Mouse (Mus musculus) c-Kit-negative CD71-positive TER-119-positive erythroid progenitor cells, embryonic 14.5 days (primary cell): ENCODE measurements around the gene Ercc6l.

ENCODE experiments used
- DNase-seq: peaks from one replicate; pipeline ENCODE4 v3.0.0-alpha.2; 2013; ENCODE audit warnings: low read depth, low spot score

Ercc6l gene

DNA sequence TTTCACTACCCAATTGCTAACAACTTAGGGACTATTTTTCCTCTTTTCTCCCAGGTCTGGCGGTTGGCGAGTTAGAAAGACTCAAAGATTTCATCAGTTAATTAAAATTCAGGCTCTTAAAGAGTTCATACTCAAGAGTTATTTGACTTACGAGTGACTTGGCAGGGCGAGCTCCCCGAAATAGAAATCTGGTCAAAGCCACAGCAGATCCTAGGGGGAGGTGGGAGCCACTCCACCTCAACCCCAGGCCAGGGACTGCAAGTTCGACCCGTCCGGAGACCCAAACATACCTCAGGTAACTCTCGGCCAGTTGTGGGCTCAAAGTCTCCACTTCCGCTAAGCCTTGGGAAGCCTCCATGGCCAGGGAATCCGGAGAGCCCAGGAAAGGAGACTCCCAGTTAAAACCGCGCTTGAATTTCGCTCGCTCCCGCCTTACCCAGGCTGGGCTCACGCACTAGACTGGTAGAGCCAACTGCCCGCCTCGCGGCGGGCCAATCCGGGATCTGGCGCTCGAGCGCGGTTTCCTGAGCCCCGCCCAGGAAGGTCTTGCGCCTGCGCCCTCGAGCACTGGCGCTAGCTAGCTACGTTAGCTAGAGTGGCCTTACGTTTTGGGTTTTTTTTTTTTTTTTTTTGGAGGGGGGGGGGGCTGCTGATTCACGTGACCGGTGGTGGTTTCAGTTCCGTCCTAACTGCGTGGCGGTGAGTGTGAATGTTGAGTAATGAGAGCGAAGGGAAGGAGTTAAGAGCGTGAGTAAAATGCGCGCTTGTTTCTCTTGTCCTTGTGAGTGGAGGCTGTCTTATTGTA is at the start of gene Ercc6l:
Gene Ercc6l (minus strand): TSS at position 474 of the 805 bp plus-strand sequence.
- peak; percentile 78 for DNase-seq

DNA sequence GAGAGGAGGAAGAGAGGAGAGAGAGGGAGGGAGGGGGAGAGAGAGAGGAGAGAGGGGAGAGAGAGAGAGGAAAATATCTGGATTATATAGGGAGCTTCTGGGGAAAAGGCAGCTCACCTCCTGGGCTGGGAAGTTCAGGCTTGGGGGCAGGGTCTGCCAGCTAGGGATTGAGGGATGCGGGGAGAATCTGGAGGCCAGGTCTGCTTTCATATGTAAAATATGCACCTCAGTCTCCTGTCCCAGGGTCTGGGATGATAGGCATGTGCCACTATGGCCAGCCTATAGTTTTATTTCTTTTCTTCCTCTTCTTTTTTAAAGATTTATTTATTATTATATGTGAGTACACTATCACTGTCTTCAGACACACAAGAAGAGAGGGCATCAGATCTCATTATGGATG is 33.9 kb upstream of the Ercc6l start:
- DNase-seq, result no peak

DNA sequence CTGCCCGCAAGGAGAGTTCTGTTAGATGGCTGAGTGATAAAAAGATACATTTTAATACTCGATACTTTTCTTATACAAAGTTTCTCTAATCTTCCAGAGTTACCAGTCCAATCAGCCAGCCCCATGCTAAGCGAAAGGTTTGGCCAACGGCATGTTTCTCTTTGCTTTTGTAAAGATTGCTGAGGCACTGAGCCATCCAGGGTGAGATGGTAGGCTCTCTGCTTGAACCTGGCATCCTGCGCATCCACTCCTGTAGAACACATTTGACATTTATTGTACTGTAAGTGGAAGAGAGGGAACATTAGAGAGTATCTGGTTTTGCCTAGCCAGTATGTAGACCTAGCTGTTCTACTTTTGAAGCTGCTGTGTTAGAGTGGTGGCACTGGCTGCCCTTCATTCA is 32.7 kb upstream of the Ercc6l start:
- DNase-seq, result no peak

DNA sequence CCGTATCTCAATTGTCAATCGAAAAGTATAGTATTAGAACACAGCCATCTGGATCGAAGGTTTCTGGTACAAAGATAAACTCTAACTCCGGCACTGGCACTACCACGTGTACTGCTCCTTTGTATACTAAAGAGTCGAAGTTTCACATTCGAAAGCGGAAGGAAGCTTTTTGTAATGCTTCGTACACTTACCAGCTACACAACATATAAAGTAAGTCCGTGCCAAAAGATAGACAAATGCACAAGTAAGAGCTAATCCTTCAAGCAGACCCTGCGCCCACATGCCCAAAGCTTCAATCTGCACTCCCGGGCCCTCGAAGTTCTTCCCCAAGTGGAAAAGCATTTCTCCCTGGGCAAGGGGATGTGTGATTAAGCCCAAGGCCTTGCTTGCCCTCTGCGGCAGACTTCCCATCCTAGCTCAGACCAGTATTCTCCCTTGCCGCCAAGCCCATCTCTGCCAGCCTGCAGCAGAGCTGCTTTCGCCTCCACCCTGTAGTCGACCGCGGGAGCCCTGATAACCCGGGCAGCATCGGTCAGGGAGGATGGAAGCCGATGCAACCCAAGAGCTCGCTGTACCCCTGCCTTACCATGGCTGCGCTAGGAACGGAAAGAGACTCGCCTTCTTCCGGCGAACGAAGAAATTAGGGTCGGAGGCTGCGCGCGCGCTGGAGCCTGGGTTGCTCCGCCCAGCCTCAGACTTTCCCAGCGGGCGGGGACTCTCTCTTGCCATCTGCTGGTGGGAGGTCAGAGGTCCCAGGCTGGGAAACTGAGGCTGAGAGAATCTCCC is 32.0 kb upstream of the Ercc6l start, which contains the start of gene Rps4x:
Gene Rps4x (minus strand): TSS at position 683 of the 786 bp plus-strand sequence.
- DNase-seq, result peak; percentile 44

DNA sequence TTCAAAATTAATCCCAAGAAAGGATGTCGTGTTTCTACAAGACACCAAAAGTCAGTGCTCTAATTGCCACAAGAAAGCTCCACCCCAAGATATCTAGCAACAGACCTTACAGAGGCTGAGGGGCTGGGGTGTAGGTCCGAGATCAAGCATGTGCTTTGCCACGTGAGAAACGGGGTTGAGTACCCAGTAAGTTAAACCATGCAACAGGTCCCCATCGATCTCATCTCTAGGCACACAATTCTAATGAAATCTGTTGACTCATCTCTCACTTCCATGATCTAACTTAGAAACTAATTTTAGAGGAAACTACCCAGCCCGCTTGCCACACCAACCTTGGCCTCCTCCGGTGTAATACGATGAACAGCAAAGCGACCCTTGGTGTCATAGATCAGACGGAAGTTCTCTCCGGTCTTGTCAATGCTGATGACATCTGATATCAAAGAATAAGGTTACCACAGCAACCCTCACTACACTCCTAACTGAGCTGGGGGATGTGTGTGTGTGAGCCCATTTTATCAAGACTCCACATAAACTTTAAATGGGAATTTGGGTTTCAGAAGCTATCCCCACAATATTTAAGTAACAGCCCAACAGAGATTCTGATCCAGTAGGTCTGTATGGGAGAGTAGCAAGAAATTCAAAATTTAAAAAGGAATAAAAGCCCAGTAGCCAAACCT is 30.3 kb upstream of the Ercc6l start:
- no peak for DNase-seq

DNA sequence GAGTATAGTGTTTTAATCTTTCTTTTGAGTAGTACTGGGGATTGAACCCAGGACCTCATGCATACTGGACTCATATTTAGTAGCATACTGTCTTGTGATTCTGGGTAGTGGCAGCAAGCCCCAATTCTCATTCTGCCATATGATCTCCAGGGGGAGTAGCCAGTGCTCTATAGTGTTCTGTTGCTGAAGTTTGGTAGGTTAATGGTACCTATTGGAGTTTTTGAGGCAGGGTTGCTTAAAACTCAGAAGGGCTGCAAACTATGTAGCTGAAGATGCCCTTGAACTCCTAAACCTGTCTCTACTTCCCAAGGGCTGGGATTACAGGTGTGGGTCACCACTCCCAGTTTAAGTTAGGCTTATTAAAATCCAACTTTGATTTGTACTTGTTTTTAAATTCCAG is 25.7 kb upstream of the Ercc6l start:
- DNase-seq, result no peak

DNA sequence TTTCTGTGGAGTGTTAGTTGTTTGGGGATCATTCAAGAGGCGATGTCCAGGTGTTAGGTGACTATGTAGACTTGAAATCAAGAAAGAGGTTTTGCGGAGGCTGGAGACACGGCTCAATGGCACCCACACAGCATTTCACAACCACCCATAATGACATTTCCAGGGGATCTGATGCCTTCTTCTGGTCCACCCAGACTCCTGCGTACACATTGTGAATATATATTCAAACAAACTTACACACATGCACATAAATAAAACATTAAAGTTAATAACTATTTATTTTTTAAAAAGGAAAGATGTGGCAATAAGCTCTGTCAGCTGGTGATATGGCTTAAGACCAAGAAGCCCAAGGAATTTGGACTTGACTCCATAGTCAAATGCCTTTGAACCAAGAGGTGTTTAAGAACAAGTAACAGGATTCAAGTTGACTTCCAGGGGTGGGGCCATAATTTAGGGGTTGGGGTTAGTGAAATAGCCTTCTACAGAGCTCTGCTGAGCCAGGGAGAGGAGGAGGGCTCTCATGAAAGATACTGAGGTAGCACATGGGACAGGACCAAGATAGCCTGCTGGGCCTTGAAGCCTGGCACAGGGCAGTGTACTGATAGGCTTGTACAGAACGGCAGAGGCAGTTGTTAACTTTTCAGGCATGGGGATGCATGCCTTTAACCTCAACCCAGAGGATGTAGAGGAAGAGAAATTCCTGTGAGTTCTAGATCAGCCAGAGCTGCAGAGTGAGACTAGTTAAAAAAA is 18.8 kb upstream of the Ercc6l start:
- DNase-seq, result no peak

DNA sequence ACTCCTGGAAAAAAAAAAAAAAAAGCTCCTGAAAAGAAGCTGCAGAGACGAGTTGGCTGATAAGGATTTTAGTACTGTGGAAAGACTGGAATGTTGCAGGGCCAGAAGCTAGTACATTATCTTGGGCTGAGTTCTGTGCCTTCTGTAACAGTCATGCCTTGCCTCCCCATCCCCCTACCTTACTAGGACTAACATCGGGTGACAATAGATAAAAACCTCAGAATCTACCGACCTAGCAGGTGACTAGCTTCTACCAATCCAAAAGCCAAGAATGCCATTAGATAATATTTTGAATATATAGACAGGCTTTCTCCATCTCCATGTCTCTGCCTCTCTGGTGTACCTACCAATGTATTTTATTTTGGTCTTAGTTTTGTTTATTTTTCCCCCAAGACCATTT is 14.0 kb upstream of the Ercc6l start:
- DNase-seq, result no peak

DNA sequence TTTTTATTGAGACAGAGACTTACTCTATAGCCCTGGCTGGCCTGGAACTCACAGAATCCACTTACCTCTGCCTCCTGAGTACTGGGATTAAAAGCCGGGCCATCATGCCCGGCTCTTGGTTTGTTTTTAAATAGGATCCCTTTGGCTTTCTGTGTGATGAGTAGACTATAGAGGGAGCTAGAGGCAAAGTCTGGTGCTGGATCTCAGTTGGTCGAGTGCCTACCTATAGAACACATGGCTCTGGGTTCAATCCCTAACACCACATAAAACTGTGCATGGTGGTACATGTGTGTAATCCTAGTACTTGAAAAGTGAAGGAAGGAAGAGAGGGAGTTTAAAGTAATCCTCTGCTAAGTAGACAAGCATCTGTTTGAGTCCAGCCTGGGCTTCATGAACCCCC is 13.2 kb upstream of the Ercc6l start:
- no peak for DNase-seq

DNA sequence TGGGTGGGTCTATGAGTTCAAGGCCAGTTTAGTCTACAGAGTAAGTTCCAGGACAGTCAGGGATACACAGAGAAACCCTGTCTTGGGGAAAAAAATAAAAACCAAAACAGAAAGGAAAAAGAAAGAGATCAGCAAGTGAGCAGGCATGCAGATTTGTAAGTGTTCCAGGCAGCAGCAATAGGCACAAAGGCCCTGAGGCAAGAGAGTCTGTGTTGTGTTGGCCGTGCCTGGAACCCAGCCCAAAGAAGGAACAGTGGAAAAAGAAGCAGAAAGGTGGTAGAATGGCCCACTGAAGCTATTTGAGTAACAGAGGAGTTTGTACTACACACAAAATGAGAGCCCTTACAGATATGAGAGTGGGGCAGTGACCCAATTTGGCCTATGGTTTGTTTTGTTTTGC is 12.8 kb upstream of the Ercc6l start:
- no peak for DNase-seq

DNA sequence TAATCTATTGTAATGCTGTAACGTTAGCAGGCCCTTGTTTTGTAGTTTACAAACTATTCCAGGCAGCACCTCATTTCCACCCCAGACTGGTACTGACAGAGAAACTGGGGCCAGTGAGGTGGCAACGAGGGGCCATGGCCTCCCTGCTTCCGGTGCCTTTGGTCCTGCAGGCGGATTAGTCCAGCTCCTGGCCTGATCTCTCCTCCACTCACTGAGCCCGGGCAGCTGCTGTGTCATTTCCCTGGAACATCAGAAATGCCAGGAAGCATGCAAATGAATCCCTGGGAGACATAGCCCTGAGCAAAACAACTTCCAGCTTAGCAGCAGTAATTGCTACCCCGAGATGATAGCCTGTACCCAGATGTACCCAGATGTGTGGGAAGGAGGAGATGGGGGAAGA is 10.1 kb upstream of the Ercc6l start:
- DNase-seq, result no peak

DNA sequence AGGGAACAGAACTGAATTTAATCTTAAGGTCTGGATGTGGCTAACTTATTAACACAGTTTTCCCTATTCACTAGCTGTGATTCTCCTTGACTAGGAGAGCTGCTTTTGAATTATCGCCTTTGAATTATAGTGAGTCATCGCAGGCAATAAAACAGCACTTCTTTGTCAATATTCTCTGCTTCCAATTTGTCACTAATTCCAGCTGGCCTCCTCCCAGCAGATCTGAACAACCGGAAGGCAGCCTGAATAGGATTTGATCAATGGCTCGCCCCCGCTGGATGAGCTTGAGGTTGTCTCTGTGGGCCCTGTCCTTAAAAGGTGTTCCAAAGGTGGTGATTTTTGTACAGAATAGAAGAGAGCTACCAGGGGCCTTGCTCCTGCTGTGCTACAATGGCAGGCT is 9.6 kb upstream of the Ercc6l start:
- no peak for DNase-seq

DNA sequence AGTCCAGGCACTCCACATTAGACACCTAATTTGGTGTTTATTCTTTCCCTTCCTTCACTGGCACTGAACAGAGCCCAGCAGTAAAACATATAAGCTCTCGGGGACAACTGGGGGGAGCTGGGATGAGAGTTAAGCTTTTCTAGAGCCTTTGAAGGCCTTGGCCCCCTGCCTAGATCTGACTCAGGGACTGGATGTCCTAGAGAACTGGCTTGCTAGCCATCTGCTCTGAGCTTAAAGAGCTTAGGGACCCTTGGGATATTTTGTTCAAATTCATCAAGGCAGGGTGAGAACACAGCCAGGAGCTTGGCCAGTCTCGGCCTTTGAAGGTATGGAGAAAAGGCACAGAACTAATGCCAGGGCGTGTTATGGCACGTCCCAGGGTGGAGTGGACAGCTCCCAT is 6.6 kb upstream of the Ercc6l start:
- DNase-seq, result no peak

DNA sequence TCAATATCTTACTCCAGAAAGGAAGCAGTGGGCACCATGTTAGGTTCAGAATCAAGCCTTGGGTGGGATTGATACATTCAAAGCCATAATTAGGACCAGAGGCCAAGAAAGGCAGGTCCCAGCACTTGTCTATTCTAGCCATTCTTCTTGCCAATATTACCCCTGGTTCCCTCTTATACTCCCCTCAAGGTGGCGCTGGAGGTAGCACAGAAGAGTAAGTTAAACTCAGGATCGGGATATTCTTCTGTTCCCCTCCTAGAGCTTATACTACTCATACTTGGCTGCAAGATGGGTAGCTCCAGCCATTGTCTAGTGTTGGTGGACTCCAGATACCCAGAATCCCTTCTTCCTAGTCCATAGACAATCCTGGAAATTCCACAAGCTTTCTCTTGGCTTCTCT is 6.2 kb upstream of the Ercc6l start:
- no peak for DNase-seq

DNA sequence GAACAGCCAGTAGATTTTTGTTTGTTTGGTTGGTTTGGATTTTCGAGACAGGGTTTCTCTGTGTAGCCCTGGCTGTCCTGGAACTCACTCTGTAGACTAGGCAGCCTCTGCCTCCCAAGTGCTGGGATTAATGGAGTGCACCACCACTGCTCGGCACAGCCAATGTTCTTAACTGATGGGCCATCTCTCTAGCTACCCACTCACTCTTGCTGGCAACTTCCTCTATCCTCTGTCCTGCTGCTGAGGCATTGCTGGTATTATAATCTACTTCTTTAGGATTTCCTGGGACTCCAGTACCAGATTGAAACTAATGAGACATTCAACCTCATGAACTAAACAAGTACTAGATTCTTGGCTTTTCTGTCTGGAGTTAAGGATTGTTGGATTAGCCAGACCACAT is 3.6 kb upstream of the Ercc6l start:
- no peak for DNase-seq

DNA sequence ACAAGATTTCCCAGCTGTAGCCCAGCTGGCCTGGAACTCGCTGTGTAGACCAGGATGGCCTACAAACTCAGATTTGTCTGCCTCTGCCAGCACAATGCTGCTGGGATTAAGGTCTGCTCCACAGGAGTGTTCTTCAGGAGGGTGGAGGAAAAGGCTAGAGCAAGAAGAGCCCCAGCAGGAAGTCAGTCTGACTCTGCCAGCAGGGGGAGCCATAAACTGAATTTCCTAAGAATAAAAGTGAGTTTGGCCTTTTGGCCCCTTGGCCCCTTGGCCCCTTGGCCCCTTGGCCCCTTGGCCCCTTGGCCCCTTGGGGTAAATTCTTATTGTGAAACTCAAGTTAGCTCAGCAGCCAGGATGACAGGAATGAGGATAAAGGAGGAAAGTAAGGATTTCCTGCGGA is 2.9 kb upstream of the Ercc6l start:
- peak; percentile 22 for DNase-seq

DNA sequence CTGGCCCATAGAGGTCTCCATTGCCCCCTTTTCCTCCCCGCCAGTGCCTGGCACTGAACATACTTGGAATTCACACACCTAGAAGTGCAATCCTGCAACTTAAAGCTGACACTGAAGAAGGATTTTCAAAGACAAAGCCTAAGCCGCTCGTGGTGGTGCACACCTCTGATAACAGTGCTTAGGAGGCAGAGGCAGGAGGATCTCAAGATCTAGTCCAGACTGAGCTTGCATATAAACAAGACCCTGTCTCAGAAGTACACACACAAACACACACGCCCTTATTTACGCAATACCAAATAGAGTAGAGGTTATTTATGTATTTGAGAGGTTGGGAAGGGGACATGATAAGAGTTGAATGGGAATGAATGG is 516 bp upstream of the Ercc6l start:
- no peak for DNase-seq

DNA sequence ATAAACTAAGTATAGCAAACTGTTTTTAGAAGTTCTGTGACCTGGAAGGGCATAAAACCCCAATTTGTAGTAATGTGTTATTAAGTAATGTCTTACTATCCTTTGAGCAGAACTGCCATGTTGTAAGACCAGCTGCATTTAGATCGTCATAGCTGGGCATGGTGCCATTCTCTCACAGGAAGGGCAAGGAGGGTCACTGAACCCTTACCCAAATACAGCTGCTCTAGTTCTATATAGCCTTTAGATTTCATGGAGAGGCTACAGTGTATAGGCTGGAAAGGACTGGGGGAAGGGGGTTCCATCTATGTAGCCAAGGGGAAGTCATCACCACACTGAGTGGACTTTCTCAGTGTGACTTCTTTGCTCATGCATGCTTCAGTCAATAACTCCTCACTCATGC is 15.7 kb downstream of the Ercc6l start:
- no peak for DNase-seq

DNA sequence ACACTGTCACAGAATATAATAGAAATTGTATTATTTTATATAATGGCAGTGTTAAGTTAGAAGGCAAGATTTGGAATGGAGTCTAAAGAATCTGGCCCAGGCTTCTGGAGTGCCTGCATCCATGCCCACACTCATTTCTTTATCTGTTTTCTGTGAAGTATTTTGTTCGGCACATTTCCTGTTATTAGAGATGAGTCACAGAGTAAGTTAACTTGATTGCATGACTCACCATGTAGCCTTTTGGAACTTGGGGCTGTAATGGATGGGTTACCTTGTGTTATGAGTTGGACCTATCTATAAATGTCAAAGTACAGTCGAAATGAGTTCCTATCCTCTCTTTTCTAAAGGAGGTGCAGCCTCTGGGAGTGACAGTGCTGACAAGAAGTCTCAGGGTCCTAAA is 35.6 kb downstream of the Ercc6l start:
- no peak for DNase-seq

DNA sequence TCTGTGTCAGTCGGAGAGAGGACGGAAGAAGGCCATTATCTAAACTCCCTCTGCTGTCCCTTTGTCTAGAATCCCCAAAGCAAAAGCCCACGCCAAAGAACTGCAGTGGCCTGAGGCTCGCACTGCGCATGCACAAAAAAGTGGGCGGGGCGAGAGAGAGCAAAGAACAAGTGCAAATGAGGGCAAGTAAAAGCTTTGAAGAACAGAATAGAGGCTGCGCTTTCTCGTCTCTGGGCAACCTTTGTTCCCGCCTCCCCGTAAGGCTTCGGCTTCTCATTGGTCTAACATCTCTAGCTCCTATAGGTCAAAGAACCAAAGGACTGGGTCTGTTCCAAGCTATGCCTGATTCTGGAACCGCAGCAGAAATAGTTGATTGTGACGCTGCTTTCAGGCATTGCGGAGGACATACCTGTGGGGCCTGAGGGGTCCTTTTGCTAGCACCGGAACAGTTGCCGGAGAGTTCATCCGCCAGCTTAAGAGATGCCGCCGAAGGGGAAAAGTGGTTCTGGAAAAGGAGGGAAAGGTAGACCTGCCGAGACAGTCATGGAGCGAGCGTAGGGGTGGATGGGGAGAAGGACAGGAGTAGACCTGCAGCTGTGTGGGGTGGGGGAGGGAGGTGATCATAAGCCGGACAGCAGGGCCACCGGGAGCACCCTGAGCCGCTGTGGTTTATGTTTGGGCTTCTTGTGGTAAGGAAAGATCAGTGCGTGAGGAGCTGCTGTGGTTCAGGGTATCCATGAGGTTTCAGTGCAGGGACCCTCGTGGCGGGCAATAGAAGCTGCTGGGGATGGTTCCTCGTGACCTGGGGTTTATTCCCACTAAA is 37.6 kb downstream of the Ercc6l start, which contains the start of gene Pin4:
Gene Pin4 (plus strand): TSS at position 406 of the 823 bp plus-strand sequence.
- DNase-seq, result peak; percentile 89

DNA sequence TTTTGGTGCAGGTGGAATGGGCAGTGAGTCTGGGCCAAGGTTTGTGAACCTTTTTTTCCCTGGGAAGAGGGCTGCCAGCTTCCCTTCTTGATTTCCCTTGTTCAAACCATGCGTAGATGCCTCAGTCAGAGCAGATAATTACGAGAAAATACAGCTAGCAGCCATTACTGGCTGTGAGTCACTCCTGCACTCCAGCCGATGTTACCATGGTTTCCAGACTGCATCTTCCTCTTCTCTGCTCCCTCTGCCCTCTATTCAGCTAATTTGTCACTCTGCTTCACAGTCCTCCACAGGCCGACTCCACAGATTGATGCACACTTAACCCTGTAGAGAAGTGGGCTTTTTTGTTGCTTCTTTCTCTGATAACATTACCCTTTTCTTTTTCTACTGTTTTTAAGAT is 41.2 kb downstream of the Ercc6l start:
- DNase-seq, result no peak
